Mouse (Mus musculus): ENCODE measurements around the gene Mdp1. TPM values are rescaled to one million over a fixed set of nuclear protein-coding genes. Genes with fewer than 3 reads are reported as not detected.
A peak's percentile ranks its signal among the peaks of the same experiment; 100 is the strongest.

The Mdp1 gene
- polyA plus RNA-seq, 2 experiments from 2014 or later = 92.4 to 106 TPM

GRCm38 (mm10) chr14:55642679-55643059 lies 17.6 kb downstream of the Mdp1 start:
- no peak for ATAC-seq

GRCm38 (mm10) chr14:55641291-55641690 lies 19.0 kb downstream of the Mdp1 start:
- ATAC-seq = no peak

- no peak for ATAC-seq
Measured at GRCm38 (mm10) chr14:55640816-55641215, 19.5 kb downstream of the Mdp1 start.

- ATAC-seq = no peak
Measured at GRCm38 (mm10) chr14:55637795-55638194, 22.5 kb downstream of the Mdp1 start, which contains the start of gene Gm49378. Gm49378 (minus strand) TSS chr14:55637895.

- ATAC-seq = peak; percentile 99
Measured at GRCm38 (mm10) chr14:55635523-55636007, 24.7 kb downstream of the Mdp1 start, which contains the start of gene Ipo4. Ipo4 (minus strand) TSS chr14:55635957.

- peak; percentile 6 for ATAC-seq
Measured at GRCm38 (mm10) chr14:55634874-55635522, 25.3 kb downstream of the Mdp1 start.

GRCm38 (mm10) chr14:55629312-55629711 lies 31.0 kb downstream of the Mdp1 start:
- peak; percentile 80 for ATAC-seq

GRCm38 (mm10) chr14:55628077-55628827 lies 32.1 kb downstream of the Mdp1 start:
- ATAC-seq = no peak

- ATAC-seq = peak; percentile 27
Measured at GRCm38 (mm10) chr14:55618486-55619195, 41.7 kb downstream of the Mdp1 start.

GRCm38 (mm10) chr14:55617822-55618221 lies 42.5 kb downstream of the Mdp1 start, which contains the start of gene Rec8:
Rec8 (plus strand) TSS chr14:55618037.
- peak; percentile 92 for ATAC-seq

- ATAC-seq = no peak
Measured at GRCm38 (mm10) chr14:55616844-55617243, 43.5 kb downstream of the Mdp1 start.

GRCm38 (mm10) chr14:55615876-55616275 lies 44.4 kb downstream of the Mdp1 start:
- ATAC-seq = no peak

GRCm38 (mm10) chr14:55614565-55615178 lies 45.6 kb downstream of the Mdp1 start:
- no peak for ATAC-seq

- no peak for ATAC-seq
Measured at GRCm38 (mm10) chr14:55613346-55613745, 47.0 kb downstream of the Mdp1 start.

- ATAC-seq = no peak
Measured at GRCm38 (mm10) chr14:55608339-55608738, 52.0 kb downstream of the Mdp1 start.

Other genes starting within 250 kb of the Mdp1 start
- 10 to 100 TPM; 41.9 to 49.5 TPM for gene Dhrs4, start 181.8 kb downstream of the Mdp1 start, polyA plus RNA-seq (2017; shearing (Covaris generic))
- not detected for gene Carmil3, start 169.9 kb downstream of the Mdp1 start, polyA plus RNA-seq (2017; shearing (Covaris generic))
- not detected for gene Cpne6, start 150.1 kb downstream of the Mdp1 start, polyA plus RNA-seq (2017; shearing (Covaris generic))
- under 1 TPM in 1 of 2 experiments, not detected in 1; 0.07 TPM for gene Nrl, start 135.5 kb downstream of the Mdp1 start, polyA plus RNA-seq (2017; shearing (Covaris generic))
- 10 to 100 TPM; 37.3 to 57.7 TPM for gene Pck2, start 120.2 kb downstream of the Mdp1 start, polyA plus RNA-seq (2017; shearing (Covaris generic))
- gene Dcaf11, start 100.5 kb downstream of the Mdp1 start, polyA plus RNA-seq (2017; shearing (Covaris generic)) = 100 to 1,000 TPM; 103 to 125 TPM
- gene A730061H03Rik, start 100.1 kb downstream of the Mdp1 start, polyA plus RNA-seq (2017; shearing (Covaris generic)) = 1 to 10 TPM; 3.3 to 7.1 TPM
- not detected for gene Fitm1, start 84.9 kb downstream of the Mdp1 start, polyA plus RNA-seq (2017; shearing (Covaris generic))
- 100 to 1,000 TPM; 664 to 711 TPM for gene Psme1, start 82.4 kb downstream of the Mdp1 start, polyA plus RNA-seq (2017; shearing (Covaris generic))
- gene Emc9, start 75.2 kb downstream of the Mdp1 start, polyA plus RNA-seq (2017; shearing (Covaris generic)) = 10 to 100 TPM; 20.9 to 22.9 TPM
- 100 to 1,000 TPM; 853 to 877 TPM for gene Psme2, start 69.4 kb downstream of the Mdp1 start, polyA plus RNA-seq (2017; shearing (Covaris generic))
- 10 to 100 TPM; 35.5 to 47.2 TPM for gene Rnf31, start 68.8 kb downstream of the Mdp1 start, polyA plus RNA-seq (2017; shearing (Covaris generic))
- gene Irf9, start 56.9 kb downstream of the Mdp1 start, polyA plus RNA-seq (2017; shearing (Covaris generic)) = 100 to 1,000 TPM; 168 to 222 TPM
- 10 to 100 TPM; 14.5 to 22.1 TPM for gene Rec8, start 42.5 kb downstream of the Mdp1 start, polyA plus RNA-seq (2017; shearing (Covaris generic))
- 10 to 100 TPM; 33.4 to 42.0 TPM for gene Ipo4, start 24.6 kb downstream of the Mdp1 start, polyA plus RNA-seq (2017; shearing (Covaris generic))
- under 1 TPM in 1 of 2 experiments, not detected in 1; 0.98 TPM for gene Gm49378, start 22.6 kb downstream of the Mdp1 start, polyA plus RNA-seq (2017; shearing (Covaris generic))
- gene Tm9sf1, start 16.7 kb downstream of the Mdp1 start, polyA plus RNA-seq (2017; shearing (Covaris generic)) = 10 to 100 TPM; 39.7 to 46.7 TPM
- 1 to 10 TPM in 1 of 2 experiments, under 1 TPM in 1; 0.69 to 1.3 TPM for gene Tssk4, start 10.3 kb downstream of the Mdp1 start, polyA plus RNA-seq (2017; shearing (Covaris generic))
- gene Gmpr2, start 11.4 kb upstream of the Mdp1 start, polyA plus RNA-seq (2017; shearing (Covaris generic)) = 10 to 100 TPM; 29.8 to 34.1 TPM
- 100 to 1,000 TPM; 338 to 343 TPM for gene Nedd8, start 11.6 kb upstream of the Mdp1 start, polyA plus RNA-seq (2017; shearing (Covaris generic))
- 10 to 100 TPM; 26.4 to 29.2 TPM for gene Tinf2, start 21.3 kb upstream of the Mdp1 start, polyA plus RNA-seq (2017; shearing (Covaris generic))
- gene Tgm1, start 53.4 kb upstream of the Mdp1 start, polyA plus RNA-seq (2017; shearing (Covaris generic)) = not detected
- gene Rabggta, start 61.8 kb upstream of the Mdp1 start, polyA plus RNA-seq (2017; shearing (Covaris generic)) = 10 to 100 TPM; 70.5 to 94.7 TPM
- gene Dhrs1, start 85.2 kb upstream of the Mdp1 start, polyA plus RNA-seq (2017; shearing (Covaris generic)) = 10 to 100 TPM; 40.8 to 46.5 TPM
- gene Nop9, start 85.2 kb upstream of the Mdp1 start, polyA plus RNA-seq (2017; shearing (Covaris generic)) = 1 to 10 TPM; 3.6 to 5.8 TPM
- gene Cideb, start 98.0 kb upstream of the Mdp1 start, polyA plus RNA-seq (2017; shearing (Covaris generic)) = not detected
- gene Ltb4r2, start 100.9 kb upstream of the Mdp1 start, polyA plus RNA-seq (2017; shearing (Covaris generic)) = under 1 TPM in 1 of 2 experiments, not detected in 1; 0.08 TPM
- 1 to 10 TPM; 4.1 to 4.5 TPM for gene Ltb4r1, start 105.5 kb upstream of the Mdp1 start, polyA plus RNA-seq (2017; shearing (Covaris generic))
- gene Adcy4, start 123.6 kb upstream of the Mdp1 start, polyA plus RNA-seq (2017; shearing (Covaris generic)) = 1 to 10 TPM in 1 of 2 experiments, not detected in 1; 1.0 TPM
- 10 to 100 TPM; 80.3 to 81.9 TPM for gene Ripk3, start 128.4 kb upstream of the Mdp1 start, polyA plus RNA-seq (2017; shearing (Covaris generic))
- not detected for gene Nfatc4, start 162.6 kb upstream of the Mdp1 start, polyA plus RNA-seq (2017; shearing (Covaris generic))
- under 1 TPM; 0.04 to 0.11 TPM for gene Nynrin, start 193.5 kb upstream of the Mdp1 start, polyA plus RNA-seq (2017; shearing (Covaris generic))
- gene Cbln3, start 223.9 kb upstream of the Mdp1 start, polyA plus RNA-seq (2017; shearing (Covaris generic)) = not detected
- gene Khnyn, start 224.4 kb upstream of the Mdp1 start, polyA plus RNA-seq (2017; shearing (Covaris generic)) = 10 to 100 TPM; 13.4 to 13.9 TPM
- gene Sdr39u1, start 239.8 kb upstream of the Mdp1 start, polyA plus RNA-seq (2017; shearing (Covaris generic)) = 100 to 1,000 TPM in 1 of 2 experiments, 10 to 100 TPM in 1; 88.4 to 115 TPM